ENCODE assay signal across 14 mouse cellular contexts in genomic region chr12:40169675-40170074, GRCm38 (mm10). TPM values are rescaled to one million over a fixed set of nuclear protein-coding genes. Genes with fewer than 3 reads are reported as not detected.
"Had no signal": no experiment of that assay in that cellular context is flagged by ENCODE, and none has a peak within 500 bp of the region (broad histone marks: within the 10 kb centered on the region; RNA-seq: fewer than 3 reads in every experiment).

No protein-coding gene starts in this region.

- H3K27me3 ChIP-seq: limb, embryonic 12.5 days; liver, embryonic 13.5 days; midbrain, embryonic 15.5 days; neural tube, embryonic 12.5 days had no signal

- ATAC-seq: liver, postnatal 0 days; midbrain, embryonic 15.5 days had no signal

- H3K4me3 ChIP-seq: limb, embryonic 12.5 days; liver, embryonic 13.5 days; midbrain, embryonic 15.5 days; neural tube, embryonic 12.5 days had no signal

- H3K27ac ChIP-seq: limb, embryonic 12.5 days; liver, embryonic 13.5 days; midbrain, embryonic 15.5 days; neural tube, embryonic 12.5 days; stomach, postnatal 0 days had no signal

- DNase-seq: kidney, adult 18-20 months; kidney, postnatal 14 days; layer of hippocampus, adult 9-11 months; liver; liver, embryonic 13.5 days; liver, postnatal 0 days; lung, postnatal 36 days had no signal

- H3K4me1 ChIP-seq: limb, embryonic 12.5 days; liver, embryonic 13.5 days; midbrain, embryonic 15.5 days; neural tube, embryonic 12.5 days had no signal

- H3K9ac ChIP-seq: limb, embryonic 12.5 days; liver, embryonic 13.5 days; liver, postnatal 0 days; midbrain, embryonic 15.5 days; neural tube, embryonic 12.5 days had no signal

- H3K4me2 ChIP-seq: limb, embryonic 12.5 days; liver, embryonic 13.5 days; midbrain, embryonic 11.5 days; midbrain, embryonic 15.5 days; neural tube, embryonic 12.5 days had no signal

- H3K36me3 ChIP-seq: limb, embryonic 12.5 days; liver, embryonic 13.5 days; midbrain, embryonic 15.5 days; neural tube, embryonic 12.5 days had no signal

- H3K9me3 ChIP-seq: limb, embryonic 12.5 days; liver, embryonic 13.5 days; midbrain, embryonic 15.5 days; neural tube, embryonic 12.5 days had no signal

RNA-seq across cellular contexts. Expression of gene Lsmem1, which starts 29.6 kb away (rescaled TPM):
- polyA plus RNA-seq: kidney, embryonic 14.5 days; liver, postnatal 0 days; midbrain, embryonic 11.5 days; midbrain, embryonic 15.5 days; stomach, postnatal 0 days had no signal

RNA-seq across cellular contexts. Expression of gene Scin, which starts 35.6 kb away (rescaled TPM):
- total RNA-seq: neutrophil, adult 5-6 weeks had no signal
